Mouse (Mus musculus) brain, adult 2 months (tissue): ENCODE measurements around the gene Zfp954.
"Not testable (repeated sequence)": the region's sequence is repeated elsewhere in the genome, so short reads cannot be mapped to it uniquely, and the experiment has no call there.

Source experiments
- DNase-seq: peaks from one replicate; pipeline ENCODE4 v3.0.0; 2011; ENCODE audit warnings: low read depth, low spot score

The Zfp954 gene

DNA sequence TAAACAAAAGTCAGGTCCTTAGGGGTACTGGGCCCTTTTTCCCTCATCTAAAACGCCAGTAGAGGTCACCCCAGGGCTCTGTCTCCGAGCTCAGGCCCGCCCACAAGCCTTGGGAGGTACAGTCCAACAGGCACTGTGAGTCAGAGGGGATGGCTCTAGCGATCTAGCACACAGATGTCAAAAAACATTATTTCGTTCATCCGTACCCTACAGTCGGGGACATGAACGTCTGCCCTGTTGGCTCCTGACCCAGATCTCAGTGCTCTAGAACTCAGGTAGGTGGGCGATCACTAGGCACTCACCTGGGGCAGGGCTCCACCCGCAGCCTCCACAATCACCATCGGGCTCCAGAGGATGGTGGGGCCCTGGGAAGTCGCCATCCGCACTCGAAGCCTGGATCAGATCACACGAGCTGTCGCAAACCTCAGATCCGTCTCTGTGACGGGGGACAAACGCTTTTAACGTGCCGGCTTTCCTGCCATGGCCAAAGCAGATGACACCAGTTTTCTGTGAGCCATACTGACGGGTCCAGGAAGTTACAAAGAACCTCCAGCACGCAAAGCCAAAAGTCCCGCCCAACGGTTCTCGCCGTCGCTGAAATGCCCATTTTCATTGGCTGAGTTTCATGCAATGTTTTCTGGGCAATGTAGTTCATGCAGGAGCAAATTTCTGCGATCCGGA, at the start of gene Zfp954:
Gene Zfp954 (minus strand): TSS at position 568 of the 681 bp plus-strand sequence.
- DNase-seq, result peak; percentile 97

GRCm38 (mm10) chr7:7145991-7146608, 24.8 kb upstream of the Zfp954 start:
- no peak for DNase-seq

DNA sequence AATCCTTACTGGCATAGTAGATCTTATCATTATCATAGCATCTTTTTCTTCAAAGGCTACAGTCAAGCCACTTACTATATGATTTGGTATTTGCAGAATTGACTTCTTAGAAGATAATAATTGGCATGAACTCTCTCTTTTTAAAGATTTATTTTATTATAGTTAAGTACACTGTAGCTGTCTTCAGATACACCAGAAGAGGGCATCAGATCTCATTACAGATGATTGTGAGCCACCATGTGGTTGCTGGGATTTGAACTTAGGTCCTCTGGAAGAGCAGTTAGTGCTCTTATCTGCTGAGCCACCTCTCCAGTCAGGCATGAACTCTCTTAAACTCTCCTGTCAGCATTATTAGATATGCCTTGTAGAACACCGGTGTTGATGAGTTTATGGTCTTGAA, 22.9 kb upstream of the Zfp954 start:
- no peak for DNase-seq

- peak; percentile 86 for DNase-seq
These were observed 15.1 kb upstream of the Zfp954 start, which contains the start of gene Zfp773 for GRCm38 (mm10) chr7:7136379-7136866. TSS of gene Zfp773 (minus strand) at chr7:7136755.

- peak; percentile 39 for DNase-seq
These were observed 11.5 kb upstream of the Zfp954 start for GRCm38 (mm10) chr7:7132751-7133150.

- not testable (repeated sequence) for DNase-seq
These were observed 9.3 kb upstream of the Zfp954 start for GRCm38 (mm10) chr7:7130491-7131124.

DNA sequence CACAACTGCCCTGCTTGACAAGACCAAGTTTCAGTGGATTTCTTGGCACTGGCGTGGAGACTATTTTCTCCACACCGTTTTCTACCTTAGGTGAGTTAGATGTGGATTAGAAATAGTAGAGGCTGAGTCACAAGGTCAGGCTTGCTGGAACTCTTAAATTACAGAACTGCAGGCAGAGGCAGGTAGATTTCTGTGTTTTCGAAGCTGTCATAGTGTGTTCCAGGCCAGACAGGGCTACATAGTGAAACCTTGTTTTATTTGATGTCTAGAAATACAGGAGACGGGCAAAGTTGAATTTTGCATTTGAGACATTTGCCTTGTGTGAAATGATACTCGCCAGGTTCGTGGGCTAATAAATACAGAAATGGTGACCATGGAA, 303 bp upstream of the Zfp954 start:
- no peak for DNase-seq

- no peak for DNase-seq
These were observed 2.8 kb downstream of the Zfp954 start for GRCm38 (mm10) chr7:7118441-7118840.

DNA sequence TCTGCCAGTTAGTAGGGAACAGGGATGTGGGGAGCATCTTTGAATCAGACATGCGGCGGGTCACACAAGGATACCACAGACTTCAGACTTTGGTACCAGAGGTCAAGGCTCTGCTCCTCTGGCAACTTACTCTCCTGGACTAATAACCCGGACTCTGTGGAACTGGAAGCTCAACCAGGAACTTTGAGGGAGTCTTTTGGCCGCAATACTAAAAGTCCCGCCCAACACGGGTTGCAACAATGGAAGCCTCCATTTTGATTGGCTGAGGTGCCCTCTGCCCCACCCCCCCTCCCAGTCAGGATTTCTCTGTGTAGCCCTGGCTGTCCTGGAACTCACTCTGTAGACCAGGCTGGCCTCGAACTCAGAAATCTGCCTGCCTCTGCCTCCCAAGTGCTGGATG, 12.8 kb downstream of the Zfp954 start:
- DNase-seq, result no peak
